Mouse (Mus musculus) adrenal gland, postnatal 25 days (tissue): ENCODE results near the gene C130074G19Rik. TPM values are rescaled to one million over a fixed set of nuclear protein-coding genes. Genes with fewer than 3 reads are reported as not detected.

Experiments
- DNase-seq: peaks from one replicate; pipeline ENCODE4 v3.0.0; 2021; ENCODE audit warnings: mixed read lengths
- microRNA-seq, 2 experiments: library from miRNA; unstranded; fragments of <30 nt; microRNA quantifications; one replicate each; pipeline ENCODE4 v1.2.0; 2021
- total RNA-seq: library from RNA; stranded (reverse); gene quantifications from 2 replicates; pipeline ENCODE4 v1.2.3, GENCODE M21; 2021

C130074G19Rik gene
- total RNA-seq, 1 experiment from 2014 or later = 24.7 TPM

- peak; percentile 51 for DNase-seq
Observed at GRCm38 (mm10) chr1:184844326-184845066, 38.5 kb downstream of the C130074G19Rik start.

GRCm38 (mm10) chr1:184837649-184838048 is 45.4 kb downstream of the C130074G19Rik start:
- no peak for DNase-seq

GRCm38 (mm10) chr1:184836350-184836749 is 46.7 kb downstream of the C130074G19Rik start:
- DNase-seq = no peak

- DNase-seq = no peak
Observed at GRCm38 (mm10) chr1:184833499-184833898, 49.5 kb downstream of the C130074G19Rik start.

GRCm38 (mm10) chr1:184832211-184832610 is 50.8 kb downstream of the C130074G19Rik start:
- DNase-seq = no peak

GRCm38 (mm10) chr1:184829897-184830296 is 53.1 kb downstream of the C130074G19Rik start:
- DNase-seq = no peak

- no peak for DNase-seq
Observed at GRCm38 (mm10) chr1:184827175-184827701, 55.8 kb downstream of the C130074G19Rik start.

- DNase-seq = peak; percentile 37
Observed at GRCm38 (mm10) chr1:184825093-184825492, 57.9 kb downstream of the C130074G19Rik start.

GRCm38 (mm10) chr1:184824439-184824851 is 58.6 kb downstream of the C130074G19Rik start:
- DNase-seq = peak; percentile 95

- peak; percentile 28 for DNase-seq
Observed at GRCm38 (mm10) chr1:184822678-184823077, 60.3 kb downstream of the C130074G19Rik start.

Small RNA genes within 50 kb of the gene (microRNA-seq; reads per million reads assigned to microRNA genes)
- gene Mir1981 = 355 to 374 reads per million in 2 experiments

Other genes starting within 250 kb of the C130074G19Rik start
- gene Hlx, start 150.6 kb downstream of the C130074G19Rik start, total RNA-seq = 10.6 and 12.8 TPM in 2 replicates
- 1.4 and 4.4 TPM in 2 replicates for gene Marc1, start 71.9 kb downstream of the C130074G19Rik start, total RNA-seq
- 257 and 310 TPM in 2 replicates for gene Marc2, start 36.8 kb downstream of the C130074G19Rik start, total RNA-seq
- 6.4 and 6.6 TPM in 2 replicates for gene Mark1, start 116.4 kb upstream of the C130074G19Rik start, total RNA-seq